Mouse (Mus musculus) megakaryocyte, embryonic 14.5 days (primary cell): Measurements from ENCODE around the gene Lmntd2.

Source experiments
- FLI1 ChIP-seq: IDR thresholded peaks from 2 replicates; pipeline ENCODE4 v1.6.1; 2012; ENCODE audit warnings: low read length, inconsistent platforms, mixed read lengths
- GATA1 ChIP-seq: IDR thresholded peaks from 3 replicates; pipeline ENCODE4 v1.6.1; 2012; ENCODE audit warnings: mixed read lengths, low read length, inconsistent platforms, borderline replicate concordance

DNA sequence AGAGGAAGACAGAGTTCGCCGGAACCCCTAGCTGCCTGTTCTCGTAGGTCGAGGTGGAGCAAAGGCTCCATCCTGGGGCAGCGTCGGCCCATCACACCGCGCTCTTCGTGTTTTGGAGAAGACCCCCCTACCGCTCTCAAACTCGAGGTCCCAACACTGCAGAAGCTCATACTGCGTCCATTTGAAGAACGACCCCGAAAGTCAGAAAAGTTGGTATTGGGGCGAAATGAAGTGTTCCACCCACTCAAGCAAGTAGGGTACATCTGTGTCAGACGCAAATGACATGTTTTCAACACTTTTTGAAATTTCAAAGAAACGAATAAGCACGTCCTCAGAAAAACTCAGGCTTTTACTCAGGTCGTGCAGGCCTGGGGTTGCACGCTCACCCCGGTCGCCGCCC lies 19.5 kb downstream of the Lmntd2 start:
- TF ChIP-seq GATA1 (no peak), FLI1 (no peak)
